Mouse (Mus musculus) lung, postnatal 25 days (tissue): ENCODE measurements around the gene Atraid.

Experiments
- DNase-seq: peaks from one replicate; pipeline ENCODE4 v3.0.0; 2022; ENCODE audit warnings: low spot score

Atraid gene

GRCm38 (mm10) chr5:31054261-31055215 is 6.4 kb downstream of the Atraid start, which contains the start of gene Cad:
TSS of gene Cad (plus strand) at chr5:31054780.
- peak; percentile 96 for DNase-seq

DNA sequence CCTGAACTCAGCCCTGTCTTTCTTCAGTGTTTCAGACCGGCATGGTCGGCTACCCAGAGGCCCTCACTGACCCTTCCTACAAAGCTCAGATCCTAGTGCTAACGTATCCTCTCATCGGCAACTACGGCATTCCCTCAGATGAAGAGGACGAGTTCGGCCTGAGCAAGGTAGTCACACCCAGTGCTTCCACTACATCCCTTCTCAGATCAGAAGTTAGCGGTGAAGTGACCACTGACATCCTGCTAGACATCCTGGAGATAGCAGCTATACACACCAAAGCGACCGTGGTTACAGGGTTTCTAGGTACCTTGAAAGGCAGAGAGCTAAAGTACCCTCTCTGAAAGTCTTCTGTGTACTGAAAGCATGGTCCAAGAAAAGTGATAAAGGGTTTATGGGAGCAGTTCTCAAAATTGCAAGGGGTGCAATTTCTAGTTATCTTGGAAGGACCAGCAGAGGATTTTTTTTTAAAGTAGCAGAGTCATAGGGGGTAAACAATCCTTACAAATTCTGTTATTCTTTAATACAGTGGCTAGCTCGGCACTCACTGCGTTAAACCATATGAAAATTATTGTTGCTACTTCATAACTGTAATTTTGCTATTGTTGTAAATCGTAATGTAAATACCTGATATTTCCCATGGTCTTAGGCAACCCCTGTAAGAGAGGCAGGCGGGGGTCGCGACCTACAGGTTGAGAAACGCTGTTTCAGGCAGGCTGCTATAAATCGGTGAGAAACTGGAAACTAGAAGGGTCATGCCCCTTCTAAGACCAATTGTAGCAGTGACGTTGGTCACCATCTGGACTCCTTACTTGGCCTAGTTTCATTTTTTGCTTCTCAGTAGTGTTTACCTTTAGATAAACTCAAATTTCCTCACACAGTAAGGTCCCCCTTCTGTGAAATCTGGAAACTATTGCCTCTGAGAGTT is 7.4 kb downstream of the Atraid start:
- DNase-seq: no peak

GRCm38 (mm10) chr5:31069810-31070209 is 21.7 kb downstream of the Atraid start:
- no peak for DNase-seq

DNA sequence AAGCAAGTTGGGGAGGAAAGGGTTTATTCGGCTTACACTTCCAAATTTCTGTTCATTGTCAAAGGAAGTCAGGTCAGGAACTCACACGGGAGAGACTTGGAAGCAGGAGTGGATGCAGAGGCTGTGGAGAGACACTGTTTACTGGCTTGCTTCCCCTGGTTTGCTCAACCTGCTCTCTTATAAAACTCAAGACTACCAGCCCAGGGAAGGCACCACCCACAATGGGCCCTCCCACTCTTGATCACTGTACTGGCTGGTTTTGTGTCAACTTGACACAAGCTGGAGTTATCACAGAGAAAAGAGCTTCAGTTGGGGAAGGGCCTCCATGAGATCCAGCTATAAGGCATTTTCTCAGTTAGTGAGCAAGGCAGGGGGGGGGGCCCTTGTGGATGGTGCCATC is 22.9 kb downstream of the Atraid start:
- DNase-seq: no peak

- no peak for DNase-seq
Measured at GRCm38 (mm10) chr5:31071821-31072220, 23.7 kb downstream of the Atraid start.

- no peak for DNase-seq
Measured at GRCm38 (mm10) chr5:31073176-31073575, 25.1 kb downstream of the Atraid start.

- DNase-seq: no peak
Measured at GRCm38 (mm10) chr5:31076346-31076745, 28.2 kb downstream of the Atraid start.

- peak; percentile 45 for DNase-seq
Measured at GRCm38 (mm10) chr5:31080059-31080794, 32.1 kb downstream of the Atraid start.

DNA sequence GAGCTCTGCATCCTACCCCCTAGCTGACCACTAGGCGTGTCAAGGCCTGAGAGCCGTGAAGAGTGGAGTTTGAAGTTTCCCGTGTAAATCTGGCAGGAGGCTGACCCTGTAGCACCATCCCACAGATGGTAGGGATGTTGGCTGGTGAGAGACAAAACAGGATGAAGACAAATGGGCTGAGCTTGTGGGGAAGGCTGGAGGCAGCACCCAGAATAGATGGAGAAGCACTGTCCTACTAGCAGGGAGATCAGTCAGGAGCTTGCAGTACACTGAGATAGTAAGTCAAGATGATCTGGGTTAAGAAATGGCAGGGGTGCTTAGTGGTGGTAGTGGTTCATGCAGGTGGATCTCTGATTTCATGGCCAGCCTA is 32.7 kb downstream of the Atraid start:
- no peak for DNase-seq

DNA sequence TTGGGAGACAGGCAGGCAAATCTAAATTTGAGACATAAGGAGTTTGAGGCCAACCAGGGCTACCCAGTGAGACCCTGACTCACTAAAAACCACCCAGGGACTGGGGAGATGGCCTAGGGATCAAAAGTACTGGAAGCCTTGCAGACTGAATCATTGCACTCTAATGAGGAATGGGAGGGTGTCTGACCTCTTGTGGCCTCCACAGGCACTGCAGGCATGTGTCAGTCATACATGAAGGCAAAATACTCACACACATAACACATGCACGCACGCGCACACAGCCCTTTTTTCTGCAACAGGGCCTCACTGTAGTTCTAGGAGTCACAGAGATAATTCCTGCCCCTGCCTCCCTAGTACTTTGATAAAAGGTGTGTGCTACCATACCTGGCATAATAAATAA is 33.3 kb downstream of the Atraid start:
- DNase-seq: peak; percentile 22

DNA sequence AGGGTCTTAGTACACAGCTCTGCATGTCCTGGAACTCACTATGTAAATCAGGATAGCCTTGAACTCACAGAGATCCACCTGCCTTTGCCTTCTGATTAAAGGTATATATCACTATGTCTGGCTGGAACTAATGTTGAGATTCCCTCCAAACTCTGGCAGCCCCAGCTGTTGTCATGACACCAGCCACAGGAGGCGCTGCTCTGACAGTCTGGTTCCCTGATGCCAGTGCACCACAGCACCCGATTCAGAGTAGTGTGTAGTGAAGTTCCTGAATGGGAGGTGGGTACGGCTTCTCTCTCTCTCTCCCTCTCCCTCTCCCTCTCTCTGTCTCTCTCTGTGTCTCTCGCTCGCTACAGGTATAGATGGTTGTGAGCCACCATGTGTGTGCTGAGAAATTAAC is 34.2 kb downstream of the Atraid start:
- DNase-seq: peak; percentile 57

DNA sequence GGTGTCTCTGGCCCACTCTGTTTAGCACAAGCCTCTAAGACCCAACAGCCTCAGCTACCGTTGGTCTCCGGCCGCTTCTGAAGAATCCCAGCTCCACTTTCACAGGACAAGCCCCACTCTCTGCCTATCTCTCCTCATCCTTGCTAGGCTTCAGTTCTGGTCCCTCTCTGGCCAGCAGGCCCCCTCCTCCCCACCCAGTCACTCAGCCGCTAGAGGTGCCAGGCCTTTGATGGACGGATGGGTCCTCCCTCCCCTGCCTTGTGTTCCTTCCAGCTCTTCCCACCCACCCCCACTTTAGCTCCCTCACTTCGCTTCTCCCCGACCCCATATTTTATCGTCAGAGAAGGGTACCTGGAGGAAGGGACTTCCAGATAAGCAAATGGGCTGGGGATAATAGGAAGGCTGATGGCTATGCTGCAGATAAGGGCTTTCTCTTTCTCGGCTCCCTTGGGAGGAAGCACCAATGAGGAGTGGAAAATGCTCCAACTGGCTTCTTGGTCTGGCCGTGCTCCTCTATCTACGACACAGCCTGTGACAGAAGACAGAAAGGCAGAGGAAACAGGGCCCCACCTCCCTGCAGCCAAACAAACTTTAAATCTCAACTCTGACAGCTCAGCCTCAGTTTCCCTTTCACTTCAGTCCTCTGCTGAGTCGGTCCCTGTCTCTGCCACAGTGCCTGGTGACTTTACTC is 35.0 kb downstream of the Atraid start:
- peak; percentile 49 for DNase-seq

DNA sequence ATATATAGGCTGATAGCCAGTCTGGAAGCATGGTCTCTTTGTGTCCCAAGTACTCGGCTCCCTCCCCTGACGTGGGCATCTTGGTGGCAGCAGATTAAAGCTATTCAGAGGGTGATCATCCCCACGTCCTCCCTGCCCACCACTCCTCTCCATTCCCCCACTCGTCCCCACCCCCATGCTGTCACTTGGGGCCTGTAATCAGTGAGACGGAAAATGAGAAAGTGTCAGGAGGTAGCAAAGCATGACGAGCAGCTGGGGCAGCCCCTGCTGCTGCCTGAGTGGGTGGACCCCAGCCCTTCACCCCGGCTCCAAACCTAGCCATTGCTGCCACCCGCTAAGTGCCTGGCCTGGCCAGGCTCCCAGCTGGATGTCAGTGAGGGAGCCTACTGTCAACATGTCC is 35.8 kb downstream of the Atraid start:
- DNase-seq: no peak

- DNase-seq: no peak
Measured at GRCm38 (mm10) chr5:31086606-31087005, 38.5 kb downstream of the Atraid start.

- DNase-seq: no peak
Measured at GRCm38 (mm10) chr5:31087131-31087530, 39.0 kb downstream of the Atraid start.

- no peak for DNase-seq
Measured at GRCm38 (mm10) chr5:31092231-31092975, 44.3 kb downstream of the Atraid start.

- DNase-seq: no peak
Measured at GRCm38 (mm10) chr5:31093151-31094041, 45.3 kb downstream of the Atraid start.

GRCm38 (mm10) chr5:31094100-31094798 is 46.1 kb downstream of the Atraid start:
- DNase-seq: no peak
